Mouse (Mus musculus): ENCODE measurements around the gene Ncln. TPM values are rescaled to one million over a fixed set of nuclear protein-coding genes. Genes with fewer than 3 reads are reported as not detected.

Ncln gene
- polyA plus RNA-seq, 1 experiment from 2014 or later: 99.0 TPM

DNA sequence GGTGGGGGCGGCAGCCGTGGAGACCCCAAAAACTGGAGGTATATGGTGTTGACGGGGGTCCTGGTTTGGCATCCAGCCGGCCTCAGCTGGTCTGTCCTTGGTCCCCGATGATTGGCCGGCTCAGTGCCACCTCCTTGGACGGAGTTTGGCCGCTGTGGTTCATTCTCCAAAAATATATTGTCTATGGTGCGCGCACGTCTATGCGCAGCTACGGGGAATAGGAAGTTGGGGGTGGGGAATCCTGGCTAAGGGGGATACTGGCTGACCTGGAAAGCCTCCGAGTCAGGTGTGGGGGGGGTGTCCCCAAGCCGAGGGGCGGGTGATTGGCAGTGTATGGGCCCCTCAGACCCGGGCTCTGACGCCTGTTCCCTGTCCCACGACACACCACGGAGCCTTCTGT lies 35.7 kb downstream of the Ncln start:
- 0 out of 2 replicates have a peak, but pooled peaks cover 2% of the 10 kb centered on the region for H3K9me3 ChIP-seq (ENCODE audit: control insufficient read depth, low read length)
- H3K27me3 ChIP-seq (replicated peaks; ENCODE audit: control insufficient read depth, insufficient read depth, low read length): peaks cover 90% of the 10 kb centered on the region
- H3K4me3 ChIP-seq (ENCODE audit: low read depth, low read length): no peak overlapping the region
- H3K9ac ChIP-seq (ENCODE audit: low read length): no peak overlapping the region
- ATAC-seq (replicated peaks; ENCODE audit: low FRiP score, low TSS enrichment, low read depth) (no peak), DNase-seq (ENCODE audit: low spot score) (no peak)
- H3K4me1 ChIP-seq (replicated peaks; ENCODE audit: control insufficient read depth, insufficient read depth, low read length): 0 out of 2 replicates have a peak, but pooled peaks cover 3% of the 10 kb centered on the region
- H3K36me3 ChIP-seq (ENCODE audit: control insufficient read depth, insufficient read depth, low read length): no peaks in the 10 kb centered on the region
- H3K27ac ChIP-seq (ENCODE audit: low read depth): no peak overlapping the region
- WGBS: 41% methylated on average over 20 of the region's 20 CpGs
- H3K4me2 ChIP-seq (ENCODE audit: low read length): no peak overlapping the region

DNA sequence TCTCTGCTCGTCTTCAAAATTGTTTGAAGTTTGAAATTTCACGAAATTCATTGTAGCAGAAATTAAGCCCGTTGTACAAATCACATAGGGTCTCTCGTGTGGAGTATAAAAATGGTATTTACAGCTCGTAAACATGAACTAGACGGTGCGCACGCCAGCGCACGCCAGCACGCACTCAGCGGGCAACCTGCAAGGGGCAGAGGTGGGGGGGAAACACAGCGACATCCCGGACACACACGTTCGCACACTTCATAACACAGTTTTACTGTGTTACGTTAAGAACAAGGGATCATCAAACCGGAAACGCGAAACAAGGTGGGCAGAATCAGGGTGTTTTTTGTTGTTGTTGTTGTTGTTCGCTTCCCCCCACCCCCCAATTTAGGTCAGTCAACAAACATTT lies 36.8 kb downstream of the Ncln start:
- Histone ChIP-seq H3K9ac (ENCODE audit: low read length) (no peak overlapping the region), H3K27me3 (replicated peaks; ENCODE audit: control insufficient read depth, insufficient read depth, low read length) (peaks cover 90% of the 10 kb centered on the region), H3K27ac (ENCODE audit: low read depth) (no peak overlapping the region), H3K36me3 (ENCODE audit: control insufficient read depth, insufficient read depth, low read length) (no peaks in the 10 kb centered on the region), H3K9me3 (ENCODE audit: control insufficient read depth, low read length) (0 out of 2 replicates have a peak, but pooled peaks cover 2% of the 10 kb centered on the region), H3K4me2 (ENCODE audit: low read length) (no peak overlapping the region), H3K4me3 (ENCODE audit: low read depth, low read length) (no peak overlapping the region), H3K4me1 (replicated peaks; ENCODE audit: control insufficient read depth, insufficient read depth, low read length) (0 out of 2 replicates have a peak, but pooled peaks cover 3% of the 10 kb centered on the region)
- no peak for DNase-seq (ENCODE audit: low spot score)
- WGBS: 64% methylated on average over 21 of the region's 21 CpGs
- ATAC-seq (replicated peaks; ENCODE audit: low FRiP score, low TSS enrichment, low read depth): no peak

DNA sequence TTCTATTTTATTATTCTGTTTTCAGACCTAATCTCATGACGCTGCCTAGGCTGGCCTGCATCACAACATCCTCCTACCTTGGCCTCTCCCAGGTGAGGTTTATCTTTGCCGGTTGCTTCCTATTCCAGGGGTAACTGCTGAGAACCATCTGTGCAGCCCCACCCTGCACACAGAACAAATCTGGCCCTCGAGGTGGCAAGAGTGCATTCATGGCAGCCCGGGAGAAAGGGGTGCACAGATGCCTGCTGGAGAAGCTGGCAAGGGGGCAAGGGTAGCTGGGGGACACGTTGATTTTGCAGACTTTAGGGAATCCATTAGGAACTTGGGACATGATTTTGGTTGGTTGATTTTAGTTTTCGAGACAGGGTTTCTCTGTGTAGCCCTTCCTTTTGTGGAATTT lies 37.9 kb downstream of the Ncln start:
- Histone ChIP-seq H3K9ac (ENCODE audit: low read length) (no peak overlapping the region), H3K4me1 (replicated peaks; ENCODE audit: control insufficient read depth, insufficient read depth, low read length) (no peaks in the 10 kb centered on the region), H3K9me3 (ENCODE audit: control insufficient read depth, low read length) (0 out of 2 replicates have a peak, but pooled peaks cover 2% of the 10 kb centered on the region), H3K36me3 (ENCODE audit: control insufficient read depth, insufficient read depth, low read length) (no peaks in the 10 kb centered on the region), H3K27ac (ENCODE audit: low read depth) (no peak overlapping the region), H3K27me3 (replicated peaks; ENCODE audit: control insufficient read depth, insufficient read depth, low read length) (peaks cover 90% of the 10 kb centered on the region), H3K4me2 (ENCODE audit: low read length) (no peak overlapping the region), H3K4me3 (ENCODE audit: low read depth, low read length) (no peak overlapping the region)
- ATAC-seq (replicated peaks; ENCODE audit: low FRiP score, low TSS enrichment, low read depth) (no peak), DNase-seq (ENCODE audit: low spot score) (no peak)
- 78% methylated on average over 6 of the region's 6 CpGs for WGBS

DNA sequence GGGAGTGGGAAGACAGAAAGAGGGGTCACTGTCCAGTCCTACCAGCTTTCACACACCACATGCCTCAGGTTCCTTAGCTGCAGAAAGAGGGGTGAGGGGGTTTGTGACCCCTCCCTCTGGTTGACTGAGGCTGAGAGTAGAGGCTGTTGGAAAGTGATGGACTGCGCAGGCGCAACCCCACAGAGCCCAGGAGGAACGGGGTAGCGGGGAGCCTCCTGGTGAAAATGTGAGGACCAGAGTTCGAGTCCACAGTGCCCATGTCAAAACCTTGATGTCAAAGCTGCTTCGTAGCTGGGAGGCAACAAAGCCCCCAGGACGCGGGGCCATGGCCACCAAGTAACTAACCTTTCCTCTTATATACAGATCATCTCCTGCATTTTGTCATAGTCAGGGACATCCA lies 38.6 kb downstream of the Ncln start:
- H3K36me3 ChIP-seq (ENCODE audit: control insufficient read depth, insufficient read depth, low read length): no peaks in the 10 kb centered on the region
- DNase-seq (ENCODE audit: low spot score): no peak
- 85% methylated on average over 8 of the region's 8 CpGs for WGBS
- H3K4me1 ChIP-seq (replicated peaks; ENCODE audit: control insufficient read depth, insufficient read depth, low read length): no peaks in the 10 kb centered on the region
- H3K9ac ChIP-seq (ENCODE audit: low read length): no peak overlapping the region
- H3K4me2 ChIP-seq (ENCODE audit: low read length): no peak overlapping the region
- H3K27me3 ChIP-seq (replicated peaks; ENCODE audit: control insufficient read depth, insufficient read depth, low read length): peaks cover 90% of the 10 kb centered on the region
- no peak for ATAC-seq (replicated peaks; ENCODE audit: low FRiP score, low TSS enrichment, low read depth)
- H3K9me3 ChIP-seq (ENCODE audit: control insufficient read depth, low read length): 0 out of 2 replicates have a peak, but pooled peaks cover 2% of the 10 kb centered on the region
- no peak overlapping the region for H3K27ac ChIP-seq (ENCODE audit: low read depth)
- H3K4me3 ChIP-seq (ENCODE audit: low read depth, low read length): no peak overlapping the region

DNA sequence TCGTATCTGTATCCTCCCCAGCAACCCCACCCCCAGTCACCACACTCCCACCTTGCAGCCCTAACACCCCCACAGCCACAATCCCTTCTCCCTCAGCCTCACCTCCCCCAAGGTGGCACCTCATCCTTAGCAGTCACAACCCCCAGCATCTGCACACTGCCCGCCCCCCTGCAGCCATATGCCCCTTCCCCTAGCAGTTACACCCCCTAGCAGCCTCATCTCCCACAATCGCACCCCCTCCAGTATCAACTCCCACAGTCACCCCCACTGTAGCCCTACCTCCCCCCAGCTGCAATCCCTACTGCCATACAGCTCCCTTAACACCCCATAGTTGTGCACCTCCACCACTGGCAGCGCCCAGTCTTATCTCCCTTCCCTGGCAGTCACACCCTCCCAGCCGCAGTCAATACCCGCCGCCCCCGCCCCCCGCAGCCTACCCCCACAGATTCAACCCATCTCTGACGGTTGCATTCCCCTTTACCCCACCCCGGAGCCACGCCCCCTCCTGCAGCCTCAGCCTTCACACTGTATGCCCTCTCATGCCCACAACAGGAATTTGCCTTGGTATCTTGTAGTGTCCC lies 39.1 kb downstream of the Ncln start:
- no peaks in the 10 kb centered on the region for H3K4me1 ChIP-seq (replicated peaks; ENCODE audit: control insufficient read depth, insufficient read depth, low read length)
- H3K9ac ChIP-seq (ENCODE audit: low read length): no peak overlapping the region
- no peaks in the 10 kb centered on the region for H3K36me3 ChIP-seq (ENCODE audit: control insufficient read depth, insufficient read depth, low read length)
- no peak overlapping the region for H3K27ac ChIP-seq (ENCODE audit: low read depth)
- H3K4me3 ChIP-seq (ENCODE audit: low read depth, low read length): no peak overlapping the region
- no peak overlapping the region for H3K4me2 ChIP-seq (ENCODE audit: low read length)
- DNase-seq (ENCODE audit: low spot score) (no peak), ATAC-seq (replicated peaks; ENCODE audit: low FRiP score, low TSS enrichment, low read depth) (no peak)
- WGBS: 52% methylated on average over 12 of the region's 12 CpGs
- no peaks in the 10 kb centered on the region for H3K9me3 ChIP-seq (ENCODE audit: control insufficient read depth, low read length)
- H3K27me3 ChIP-seq (replicated peaks; ENCODE audit: control insufficient read depth, insufficient read depth, low read length): peaks cover 90% of the 10 kb centered on the region

DNA sequence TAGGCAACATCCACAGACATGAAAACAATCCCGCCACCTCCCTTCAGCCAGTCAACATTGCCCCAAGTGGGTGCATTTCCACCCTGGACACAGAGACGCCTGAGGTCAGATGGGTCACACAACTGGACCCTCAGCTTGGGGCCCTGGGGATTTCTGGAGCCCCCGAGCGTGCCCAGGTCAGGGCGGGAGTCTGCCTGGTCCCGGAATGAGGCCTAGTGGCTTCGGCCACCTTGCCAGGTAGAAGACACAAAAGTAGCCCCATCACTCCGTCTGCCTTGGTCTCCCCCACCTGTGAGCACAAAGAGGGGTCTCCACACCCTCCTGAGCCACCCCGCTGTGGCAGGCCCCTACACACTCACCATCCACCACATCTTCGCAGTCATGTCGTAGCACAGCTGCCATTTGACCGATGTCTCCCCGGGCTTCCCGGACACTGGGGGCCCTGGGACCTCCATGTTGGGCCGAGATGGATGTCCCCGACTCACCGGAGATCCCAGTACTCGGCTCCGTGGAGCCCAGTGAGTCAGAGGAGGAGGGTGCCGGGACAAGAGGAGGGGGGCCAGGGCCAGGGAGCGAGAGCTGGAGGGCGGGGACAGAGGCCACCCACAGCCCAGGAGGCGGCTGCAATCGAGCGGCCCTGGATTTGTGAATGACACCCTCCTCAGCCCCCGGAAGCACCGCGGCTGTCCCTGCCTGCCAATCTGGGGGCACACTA lies 40.9 kb downstream of the Ncln start, which contains the start of gene Nfic:
Gene Nfic, minus strand, starts transcription at position 455 of the 715 bp plus-strand sequence.
- Histone ChIP-seq H3K36me3 (ENCODE audit: control insufficient read depth, insufficient read depth, low read length) (no peaks in the 10 kb centered on the region), H3K4me3 (ENCODE audit: low read depth, low read length) (no peak within 1 kb of the TSS), H3K27ac (ENCODE audit: low read depth) (no peak within 1 kb of the TSS), H3K4me1 (replicated peaks; ENCODE audit: control insufficient read depth, insufficient read depth, low read length) (no peaks in the 10 kb centered on the region), H3K9ac (ENCODE audit: low read length) (no peak within 1 kb of the TSS), H3K4me2 (ENCODE audit: low read length) (no peak within 1 kb of the TSS), H3K9me3 (ENCODE audit: control insufficient read depth, low read length) (no peaks in the 10 kb centered on the region), H3K27me3 (replicated peaks; ENCODE audit: control insufficient read depth, insufficient read depth, low read length) (peaks cover 87% of the 10 kb centered on the region)
- no peak for DNase-seq (ENCODE audit: low spot score)
- ATAC-seq (replicated peaks; ENCODE audit: low FRiP score, low TSS enrichment, low read depth): no peak
- 58% methylated on average over 28 of the region's 28 CpGs for WGBS

DNA sequence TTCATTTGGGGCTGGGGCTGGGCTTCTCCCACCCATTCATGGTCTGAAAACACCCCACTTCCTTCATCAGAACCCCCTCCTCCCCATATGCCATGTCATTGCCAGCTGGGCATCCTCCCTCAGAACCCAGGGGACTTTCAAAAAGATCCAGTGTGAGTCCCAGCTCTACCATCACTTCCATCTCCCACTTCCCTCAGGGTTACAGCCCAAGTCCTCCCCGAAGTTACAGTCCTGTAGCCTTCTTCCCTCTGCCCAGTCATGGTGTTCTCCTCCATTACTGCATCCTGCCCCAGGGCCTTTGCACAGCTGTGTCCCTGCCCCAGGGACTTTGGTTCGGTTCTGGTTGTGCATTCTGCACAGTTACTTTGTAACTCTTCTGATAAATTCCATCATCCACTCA lies 42.1 kb downstream of the Ncln start:
- DNase-seq (ENCODE audit: low spot score) (no peak), ATAC-seq (replicated peaks; ENCODE audit: low FRiP score, low TSS enrichment, low read depth) (no peak)
- WGBS: 70% methylated on average over 2 of the region's 2 CpGs
- no peak overlapping the region for H3K9ac ChIP-seq (ENCODE audit: low read length)
- no peaks in the 10 kb centered on the region for H3K9me3 ChIP-seq (ENCODE audit: control insufficient read depth, low read length)
- H3K4me3 ChIP-seq (ENCODE audit: low read depth, low read length): no peak overlapping the region
- H3K4me2 ChIP-seq (ENCODE audit: low read length): no peak overlapping the region
- H3K4me1 ChIP-seq (replicated peaks; ENCODE audit: control insufficient read depth, insufficient read depth, low read length): no peaks in the 10 kb centered on the region
- H3K27ac ChIP-seq (ENCODE audit: low read depth): no peak overlapping the region
- H3K27me3 ChIP-seq (replicated peaks; ENCODE audit: control insufficient read depth, insufficient read depth, low read length): peaks cover 81% of the 10 kb centered on the region
- no peaks in the 10 kb centered on the region for H3K36me3 ChIP-seq (ENCODE audit: control insufficient read depth, insufficient read depth, low read length)

DNA sequence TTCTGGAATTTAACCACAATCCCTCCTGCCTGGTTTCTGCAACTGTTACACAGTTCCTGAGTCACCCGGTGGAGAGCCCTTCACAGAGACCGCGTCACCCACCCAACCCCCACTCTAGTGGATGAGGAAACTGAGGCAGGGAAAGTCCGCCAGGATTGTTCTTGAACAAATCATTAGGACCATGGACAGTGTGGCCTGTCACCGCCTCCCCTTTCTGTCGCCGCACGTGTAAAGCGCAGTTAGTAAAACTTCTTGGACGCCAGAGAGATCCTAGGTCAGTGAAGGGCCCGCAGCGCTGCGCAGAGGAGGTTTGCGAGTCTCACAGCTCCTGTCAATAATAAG lies 43.3 kb downstream of the Ncln start:
- peaks cover 77% of the 10 kb centered on the region for H3K27me3 ChIP-seq (replicated peaks; ENCODE audit: control insufficient read depth, insufficient read depth, low read length)
- no peak for ATAC-seq (replicated peaks; ENCODE audit: low FRiP score, low TSS enrichment, low read depth)
- H3K4me3 ChIP-seq (ENCODE audit: low read depth, low read length): no peak overlapping the region
- H3K4me2 ChIP-seq (ENCODE audit: low read length): no peak overlapping the region
- 3% methylated on average over 14 of the region's 14 CpGs for WGBS
- DNase-seq (ENCODE audit: low spot score): no peak
- H3K27ac ChIP-seq (ENCODE audit: low read depth): no peak overlapping the region
- H3K9ac ChIP-seq (ENCODE audit: low read length): no peak overlapping the region
- no peaks in the 10 kb centered on the region for H3K9me3 ChIP-seq (ENCODE audit: control insufficient read depth, low read length)
- no peaks in the 10 kb centered on the region for H3K4me1 ChIP-seq (replicated peaks; ENCODE audit: control insufficient read depth, insufficient read depth, low read length)
- H3K36me3 ChIP-seq (ENCODE audit: control insufficient read depth, insufficient read depth, low read length): no peaks in the 10 kb centered on the region

Data from intestine, embryonic 14.5 days (tissue).